Mouse (Mus musculus): ENCODE measurements around the gene Pax1. TPM values are rescaled to one million over a fixed set of nuclear protein-coding genes. Genes with fewer than 3 reads are reported as not detected.

Gene Pax1
- polyA plus RNA-seq (2012; rRNA removed), result 0.03 TPM in 1 of 2 replicates, not detected in the other

DNA sequence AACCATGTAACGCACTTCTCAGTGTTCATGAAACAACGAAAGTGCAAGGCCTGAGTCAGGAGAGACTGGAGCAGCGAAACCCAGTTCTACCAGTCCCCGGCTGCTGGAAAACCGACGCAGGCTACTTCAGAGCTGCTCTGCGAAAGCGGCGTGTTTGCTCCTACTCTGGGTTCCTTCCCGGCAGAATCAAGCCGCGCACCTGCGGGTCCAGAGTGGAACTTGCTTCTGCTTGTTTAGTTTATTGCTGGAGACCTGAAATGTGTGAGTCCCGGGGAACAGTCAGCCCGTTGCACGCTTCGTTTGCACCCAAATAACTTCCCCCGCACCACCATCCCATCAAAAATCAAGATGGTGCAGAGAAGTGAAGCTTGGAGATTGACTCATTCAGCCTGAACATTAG lies at the start of gene Pax1:
Gene Pax1 (plus strand): TSS at position 345 of the 400 bp plus-strand sequence.
- no peak for DNase-seq (ENCODE audit: low spot score)

DNA sequence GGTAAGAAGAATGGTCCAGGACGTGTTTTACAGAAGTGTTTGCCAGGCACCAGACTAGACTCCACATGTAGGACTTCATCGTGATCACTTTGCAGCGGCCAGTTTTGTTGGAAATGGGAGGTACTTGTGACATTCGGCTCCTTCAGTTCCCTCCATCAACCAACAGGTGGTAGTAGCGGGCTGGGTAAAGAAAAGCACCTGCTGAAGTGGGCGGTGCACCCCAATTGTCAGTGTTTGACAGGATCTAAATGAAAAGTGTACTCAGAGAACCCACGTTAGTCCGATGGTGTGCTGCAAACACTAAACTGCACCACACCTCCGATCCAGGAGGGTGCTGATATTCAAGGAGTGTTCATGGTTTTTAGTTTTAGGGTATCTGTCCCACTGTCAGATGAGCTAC lies 40.7 kb upstream of the Pax1 start:
- no peak for DNase-seq (ENCODE audit: low spot score)

DNA sequence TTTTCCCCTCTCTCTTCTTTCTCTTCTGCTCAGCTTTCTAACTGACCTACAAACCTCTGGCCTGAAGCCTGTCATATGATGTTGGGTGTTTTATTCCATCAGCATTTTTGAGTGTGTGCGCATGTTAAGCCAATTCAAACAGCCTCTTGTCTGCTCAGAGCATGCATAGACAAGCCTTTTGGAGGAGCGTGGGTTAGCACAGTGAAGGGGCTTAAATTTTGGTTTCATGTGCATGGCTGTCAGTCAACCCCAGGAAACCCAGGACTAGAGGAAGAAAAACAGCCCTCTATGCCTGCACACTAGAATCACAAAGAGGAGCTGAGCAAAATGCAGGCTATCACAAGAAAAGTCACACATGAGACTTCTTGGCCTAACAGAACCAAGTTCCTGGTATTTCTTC lies 36.5 kb upstream of the Pax1 start:
- DNase-seq (ENCODE audit: low spot score), result no peak

DNA sequence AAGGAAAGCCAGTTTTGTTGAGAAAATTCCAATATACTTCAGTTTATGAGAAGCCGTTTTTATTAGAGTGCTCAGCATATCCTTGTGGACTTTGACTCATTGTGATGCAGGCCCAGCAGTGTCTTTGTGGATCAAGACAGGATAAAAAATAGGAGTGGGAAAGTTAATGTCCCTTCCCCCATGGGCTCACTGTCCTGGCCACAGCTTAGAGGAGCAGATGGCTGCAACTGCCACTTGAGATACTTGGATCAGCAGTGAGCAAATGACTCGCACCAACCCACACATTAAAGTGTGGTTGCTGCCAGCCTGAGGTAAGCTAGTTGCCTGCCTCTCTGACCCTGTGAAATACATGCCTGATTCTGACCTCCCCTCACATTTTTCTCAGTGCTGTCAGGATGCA lies 29.0 kb upstream of the Pax1 start:
- DNase-seq (ENCODE audit: low spot score), result no peak

DNA sequence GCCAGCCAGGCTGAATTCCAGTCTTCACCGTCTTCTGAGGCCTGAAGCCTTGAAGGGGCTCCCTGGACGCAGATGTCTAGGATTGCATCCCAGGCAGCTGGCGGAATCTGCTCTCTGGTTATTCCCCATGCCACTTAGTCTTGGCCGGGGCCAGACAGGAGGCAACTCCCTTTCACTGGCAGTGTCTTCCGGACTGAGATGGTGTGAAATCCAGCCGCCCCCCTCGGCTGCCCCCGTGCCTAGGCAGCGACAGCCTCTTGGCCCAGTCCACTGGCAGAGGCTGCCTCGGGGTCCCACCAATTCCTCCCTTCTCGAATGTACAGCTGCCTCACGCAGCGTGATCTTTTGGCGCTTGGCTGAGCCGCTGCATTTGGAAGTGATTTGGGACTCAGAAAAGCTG lies 23.0 kb upstream of the Pax1 start:
- DNase-seq (ENCODE audit: low spot score), result no peak

DNA sequence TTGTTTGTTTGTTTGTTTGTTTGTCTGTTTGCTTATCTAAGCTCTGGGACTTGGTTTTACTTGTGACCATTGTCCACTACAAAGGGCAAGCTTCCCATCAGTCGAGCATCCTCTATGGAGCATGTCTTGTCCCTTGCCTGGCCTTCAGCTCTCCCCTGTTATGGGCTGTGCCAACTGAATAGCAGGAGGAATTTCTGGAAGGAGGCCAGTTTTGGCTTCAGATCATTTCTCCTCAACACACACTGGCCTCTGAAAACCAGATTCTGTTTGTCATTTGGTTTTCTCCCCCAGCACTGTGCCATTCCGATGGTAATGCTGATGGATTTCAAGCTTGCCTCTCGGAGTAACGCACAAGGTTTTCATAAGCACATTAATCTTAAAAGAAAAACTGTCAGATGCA lies 21.9 kb upstream of the Pax1 start:
- DNase-seq (ENCODE audit: low spot score), result no peak

DNA sequence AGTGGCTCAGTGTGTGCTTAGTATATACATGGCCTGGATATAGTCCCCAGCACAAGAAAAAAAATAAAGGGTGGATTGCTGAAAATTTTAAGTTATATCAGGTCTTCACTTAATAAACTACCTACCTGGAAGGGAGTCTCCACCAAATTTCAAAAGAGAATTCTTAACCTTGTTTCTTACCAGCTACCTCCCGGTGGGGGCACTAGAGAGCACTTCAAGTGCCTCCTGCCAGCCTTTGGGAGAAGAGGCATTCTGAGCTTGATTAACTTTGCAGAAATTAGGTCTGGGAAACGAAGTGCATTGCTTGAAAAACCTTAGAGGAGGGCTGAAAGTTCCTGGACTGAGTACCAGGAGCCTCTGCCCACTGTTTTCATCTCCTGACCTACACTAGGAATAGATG lies 19.5 kb upstream of the Pax1 start:
- no peak for DNase-seq (ENCODE audit: low spot score)

DNA sequence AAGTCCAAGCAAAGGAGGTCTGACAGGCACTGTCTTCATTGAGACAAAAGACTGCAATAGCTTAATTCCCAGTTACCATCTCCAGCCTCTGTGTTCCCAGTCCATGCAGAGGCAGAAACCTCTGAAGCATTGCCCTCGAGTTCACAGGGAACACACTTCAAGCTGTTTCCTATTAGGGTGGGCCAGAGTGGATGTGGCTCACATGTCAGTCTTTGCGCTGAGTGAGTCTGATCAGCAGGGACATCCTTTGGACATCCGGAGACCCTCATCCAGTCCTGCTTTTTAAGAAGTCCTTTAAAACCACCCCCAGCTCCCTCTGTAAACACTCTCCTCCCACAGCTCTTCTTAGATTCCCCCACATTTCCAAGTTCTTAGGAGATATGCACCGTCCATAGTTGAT lies 2.0 kb upstream of the Pax1 start:
- DNase-seq (ENCODE audit: low spot score), result no peak

DNA sequence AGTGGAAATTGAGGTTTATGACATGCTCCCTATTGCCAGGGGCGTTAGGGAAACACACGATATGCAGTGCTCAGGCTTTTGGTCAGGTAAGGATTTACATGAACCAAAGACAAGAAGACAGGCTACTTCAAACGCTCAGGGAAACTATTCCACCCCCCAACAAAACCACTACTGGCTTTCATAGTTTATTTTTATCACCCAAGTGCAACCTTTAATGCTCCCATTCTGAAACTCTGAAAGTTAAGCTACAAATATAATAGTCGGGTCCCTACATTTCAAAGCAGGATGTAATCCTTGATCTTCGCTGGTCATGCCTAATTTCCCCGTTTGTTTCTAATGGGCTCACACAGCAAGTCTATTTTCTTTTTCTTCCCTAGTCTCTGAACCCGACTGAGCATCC lies 1.3 kb upstream of the Pax1 start:
- no peak for DNase-seq (ENCODE audit: low spot score)

DNA sequence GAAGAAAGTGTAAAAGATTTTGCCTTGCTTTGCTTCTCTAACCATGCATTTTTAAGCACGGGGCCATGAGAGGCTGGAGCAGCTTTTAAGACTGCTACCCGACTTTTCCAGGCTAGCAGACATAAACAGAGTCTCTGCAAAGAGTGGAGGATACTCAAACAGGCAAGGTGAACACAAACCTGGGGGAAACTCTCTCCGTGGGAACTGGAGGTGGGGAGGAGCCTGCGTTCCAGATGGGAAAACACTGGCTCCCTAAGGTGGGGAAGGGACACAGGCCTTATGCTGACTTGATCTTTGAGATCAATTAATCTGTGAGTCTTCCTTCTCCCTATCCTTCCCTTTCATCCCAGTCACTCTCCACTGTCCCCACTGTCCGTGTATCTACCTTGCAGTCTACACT lies 869 bp upstream of the Pax1 start:
- DNase-seq (ENCODE audit: low spot score), result no peak

DNA sequence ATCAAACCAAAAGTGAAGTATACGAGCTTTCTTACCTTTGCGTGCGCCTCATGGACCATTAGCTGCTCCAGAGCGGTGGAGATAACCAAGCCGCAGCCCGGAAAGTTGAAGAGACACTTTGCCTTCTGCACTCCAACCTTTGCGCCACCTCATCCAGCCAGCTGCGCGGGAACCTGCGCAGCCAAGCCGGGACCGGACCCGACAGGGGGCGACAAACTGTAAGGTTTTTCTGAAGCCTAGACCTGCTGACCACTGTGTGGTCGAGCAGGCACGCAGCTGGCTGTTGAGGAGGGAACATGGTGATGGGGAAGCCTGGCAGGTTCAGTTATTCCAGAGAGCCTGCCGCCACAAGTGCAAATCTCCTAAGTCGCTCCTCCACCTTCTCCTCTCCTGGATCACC lies 591 bp downstream of the Pax1 start:
- DNase-seq (ENCODE audit: low spot score), result no peak

DNA sequence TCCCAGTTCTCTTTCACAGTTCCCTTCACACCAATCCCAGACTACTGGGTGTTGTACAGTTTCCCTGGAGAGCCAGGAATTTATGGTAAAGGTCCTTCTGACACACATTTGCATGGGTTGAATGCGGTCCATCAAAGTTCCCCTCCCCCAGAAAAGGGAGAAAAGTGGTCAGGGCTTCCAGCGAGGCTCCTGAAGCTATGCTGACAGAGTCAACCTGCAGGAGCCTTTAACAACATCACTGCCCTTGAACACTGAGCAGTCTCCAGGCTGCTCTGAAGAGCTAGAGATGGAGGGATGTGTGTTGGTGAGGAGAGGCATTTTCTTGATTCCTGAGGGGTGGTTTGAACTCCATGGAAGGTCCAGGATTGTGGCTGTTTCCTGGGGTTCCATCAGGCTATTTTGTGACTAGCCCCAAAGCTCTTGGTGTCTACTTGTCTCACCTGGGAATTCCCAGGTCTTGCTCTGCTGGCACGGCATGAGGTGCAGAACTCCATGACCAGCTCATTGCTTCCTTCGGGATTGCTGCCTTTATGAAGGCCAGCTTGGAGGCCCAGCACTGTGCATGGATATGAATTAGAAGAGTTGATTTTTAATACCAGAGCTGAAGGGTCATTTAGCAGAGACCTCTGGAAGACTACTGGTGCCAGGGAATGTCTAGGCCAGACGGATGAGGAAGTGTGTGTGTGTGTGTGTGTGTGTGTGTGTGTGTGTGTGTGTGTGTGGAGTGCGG lies 1.8 kb downstream of the Pax1 start:
- DNase-seq (ENCODE audit: low spot score), result no peak

DNA sequence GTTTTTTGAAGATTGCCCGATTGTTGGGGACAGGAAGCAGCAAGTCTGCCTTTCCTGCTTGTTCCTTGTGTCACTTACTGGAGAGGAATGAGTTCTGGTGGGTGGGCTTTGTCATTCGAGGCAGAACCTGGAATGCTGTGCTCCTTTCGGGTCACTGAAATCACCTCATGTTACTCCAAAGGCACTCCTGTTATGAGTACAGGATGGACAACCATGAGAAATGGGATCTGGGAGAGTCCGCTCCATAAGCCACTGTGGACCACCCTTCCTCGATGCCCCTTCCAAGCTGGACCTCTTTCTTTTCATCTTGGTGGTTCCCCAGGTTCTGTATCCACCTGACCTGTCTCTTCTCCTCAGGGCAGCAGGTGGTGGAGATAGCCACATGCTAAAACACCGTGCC lies 2.5 kb downstream of the Pax1 start:
- DNase-seq (ENCODE audit: low spot score), result no peak

DNA sequence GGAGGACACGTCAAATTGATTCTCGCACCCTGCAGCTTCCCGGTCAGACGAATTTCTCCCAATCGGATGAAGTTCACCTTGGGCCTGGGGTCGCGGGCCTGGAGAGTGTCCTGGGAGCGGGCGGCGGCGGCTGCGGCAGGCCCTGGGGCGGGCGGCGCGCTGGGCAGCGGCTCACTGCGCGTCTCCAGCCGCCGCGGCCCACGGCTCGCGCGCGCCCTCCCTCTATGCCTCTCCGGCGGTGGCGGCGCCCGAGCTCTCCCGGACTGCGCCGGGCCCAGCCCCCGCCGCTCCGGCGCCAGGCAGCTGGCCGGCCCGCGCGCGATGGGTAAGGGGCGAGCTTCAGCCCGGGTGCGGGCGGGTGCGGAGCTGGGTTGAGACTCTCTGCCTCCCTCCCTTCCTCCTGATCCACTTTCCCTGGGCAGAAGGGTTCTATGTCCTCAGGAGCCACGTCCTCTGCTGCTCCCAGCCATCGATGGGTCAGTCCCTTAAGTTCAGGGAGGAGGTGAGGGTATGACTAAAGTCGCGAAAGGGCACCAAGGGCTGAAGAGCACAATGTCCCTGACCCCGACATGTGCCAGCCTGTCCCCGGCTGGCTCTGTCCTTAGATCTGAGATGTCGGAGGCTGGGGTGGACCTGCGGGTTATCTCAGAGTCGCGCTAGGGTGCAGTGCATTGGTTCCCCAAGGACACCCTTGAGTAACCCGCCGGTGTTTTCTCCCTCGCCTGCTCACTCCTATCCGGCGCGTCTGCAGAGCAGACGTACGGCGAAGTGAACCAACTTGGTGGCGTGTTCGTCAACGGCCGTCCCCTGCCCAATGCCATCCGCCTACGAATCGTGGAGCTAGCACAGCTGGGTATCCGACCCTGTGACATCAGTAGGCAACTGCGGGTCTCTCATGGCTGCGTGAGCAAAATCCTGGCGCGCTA lies 3.5 kb downstream of the Pax1 start:
- DNase-seq (ENCODE audit: low spot score), result no peak

DNA sequence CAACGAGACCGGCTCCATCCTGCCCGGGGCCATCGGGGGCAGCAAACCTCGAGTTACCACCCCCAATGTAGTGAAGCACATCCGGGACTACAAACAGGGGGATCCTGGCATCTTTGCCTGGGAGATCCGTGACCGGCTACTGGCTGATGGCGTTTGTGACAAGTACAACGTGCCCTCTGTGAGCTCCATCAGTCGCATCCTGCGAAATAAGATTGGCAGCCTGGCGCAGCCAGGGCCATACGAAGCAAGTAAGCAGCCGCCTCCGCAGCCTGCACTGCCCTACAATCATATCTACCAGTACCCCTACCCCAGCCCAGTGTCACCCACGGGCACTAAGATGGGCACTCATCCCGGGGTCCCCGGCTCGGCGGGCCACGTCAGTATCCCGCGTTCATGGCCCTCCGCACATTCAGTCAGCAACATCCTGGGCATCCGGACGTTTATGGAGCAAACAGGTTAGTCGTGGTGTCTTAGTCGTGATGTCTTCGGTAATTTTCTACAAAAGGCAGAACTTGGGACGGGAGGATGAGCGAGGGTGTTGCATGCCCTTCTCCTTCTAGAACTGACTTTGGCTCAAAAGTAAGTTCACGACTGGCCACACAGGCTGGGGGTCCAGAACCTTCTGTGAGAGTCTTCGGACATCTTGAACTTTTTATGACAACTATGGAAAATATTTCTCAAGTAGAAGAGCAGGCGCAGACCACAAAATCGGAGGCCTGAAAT lies 4.3 kb downstream of the Pax1 start:
- DNase-seq (ENCODE audit: low spot score), result no peak

DNA sequence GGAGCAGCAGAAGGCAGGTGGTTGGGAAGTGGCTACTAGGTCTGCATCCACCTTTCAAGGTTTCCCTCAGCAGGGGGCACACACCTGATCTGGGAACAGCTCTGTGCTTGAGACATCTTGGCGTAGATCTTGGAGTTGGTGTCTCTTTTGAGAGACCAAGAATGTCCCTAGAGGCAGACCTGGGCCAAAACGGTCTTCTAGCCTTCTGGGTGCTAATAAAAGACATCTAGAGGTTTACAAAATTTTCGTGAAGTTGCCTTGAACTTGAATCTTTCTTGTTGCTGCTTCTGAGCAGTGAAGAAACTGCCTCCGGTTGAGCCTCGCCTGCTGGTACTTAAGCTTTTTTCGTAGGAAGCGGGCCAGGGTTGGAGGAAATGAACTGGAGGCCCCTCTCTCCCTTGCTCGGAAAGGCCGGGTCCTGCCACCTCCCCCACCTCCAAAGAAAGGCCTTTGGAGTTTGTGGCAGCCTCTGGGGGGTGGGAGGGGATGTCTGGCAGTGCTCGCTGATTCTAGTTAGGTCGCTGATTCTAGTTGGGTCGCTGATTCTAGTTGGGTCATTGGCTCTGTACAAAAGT lies 5.6 kb downstream of the Pax1 start:
- no peak for DNase-seq (ENCODE audit: low spot score)

DNA sequence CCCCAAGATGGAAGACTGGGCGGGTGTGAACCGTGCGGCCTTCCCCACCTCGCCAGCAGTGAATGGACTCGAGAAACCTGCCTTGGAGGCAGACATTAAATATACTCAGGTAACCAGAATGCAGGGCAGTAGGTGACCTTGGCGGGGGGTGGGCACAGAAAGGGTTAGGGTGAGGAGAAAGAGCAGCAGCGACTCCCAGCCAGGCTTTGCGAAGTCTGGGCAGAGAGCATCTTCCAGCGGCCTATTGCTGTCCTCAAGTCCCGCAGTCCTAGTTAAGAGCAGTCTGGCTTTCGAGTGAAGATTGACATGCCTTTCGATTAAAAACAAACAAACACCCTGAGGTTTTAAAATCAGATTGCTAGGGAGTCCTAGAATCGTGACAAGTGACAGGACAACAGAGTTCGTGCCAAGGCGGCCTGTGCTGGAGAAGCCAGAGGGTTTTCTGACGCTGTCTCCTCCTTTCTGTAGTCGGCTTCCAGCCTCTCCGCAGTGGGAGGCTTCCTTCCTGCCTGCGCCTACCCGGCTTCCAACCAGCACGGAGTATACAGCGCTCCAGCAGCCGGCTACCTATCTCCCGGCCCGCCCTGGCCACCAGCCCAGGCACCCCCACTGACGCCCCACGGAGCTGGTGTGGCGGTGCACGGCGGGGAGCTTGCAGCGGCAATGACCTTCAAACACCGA lies 6.3 kb downstream of the Pax1 start:
- no peak for DNase-seq (ENCODE audit: low spot score)

DNA sequence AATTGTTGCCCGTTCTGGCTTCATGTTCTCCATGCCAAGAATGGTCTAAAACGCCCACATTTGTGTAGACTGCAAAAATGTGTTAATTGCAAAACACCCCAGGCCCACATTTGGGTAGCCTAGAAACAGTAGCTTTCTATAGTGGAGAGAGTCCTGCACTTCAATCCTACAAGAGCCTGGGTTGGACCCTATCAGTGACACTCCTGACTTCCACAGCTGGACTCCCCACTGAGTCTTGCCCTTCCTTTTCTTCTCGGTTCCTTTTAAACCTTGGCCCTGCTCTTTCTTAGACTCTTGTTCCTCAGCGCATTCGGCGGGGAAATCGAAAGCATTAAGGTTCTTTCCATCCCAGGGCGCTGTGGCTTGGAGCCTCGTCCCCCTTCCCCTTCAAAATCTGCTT lies 7.8 kb downstream of the Pax1 start:
- no peak for DNase-seq (ENCODE audit: low spot score)

DNA sequence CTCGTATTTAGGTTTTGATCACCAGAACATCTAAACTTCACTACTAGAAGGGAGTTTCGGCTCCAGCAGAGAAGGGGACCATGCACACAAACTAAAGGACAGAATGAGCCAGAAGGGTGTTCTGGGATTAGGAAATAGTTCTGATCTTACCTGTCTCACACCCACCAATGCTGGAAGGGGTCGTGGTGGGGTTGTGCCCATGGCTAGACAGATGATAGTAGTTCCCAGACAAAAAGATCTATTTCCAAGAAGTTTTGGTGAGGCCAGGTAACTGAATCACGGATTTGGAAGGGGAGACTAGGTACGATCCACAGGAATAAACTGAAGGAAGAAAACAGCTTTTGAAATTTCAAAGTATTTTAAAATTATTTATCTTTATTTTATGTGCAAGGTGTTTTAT lies 8.4 kb downstream of the Pax1 start:
- DNase-seq (ENCODE audit: low spot score), result no peak

DNA sequence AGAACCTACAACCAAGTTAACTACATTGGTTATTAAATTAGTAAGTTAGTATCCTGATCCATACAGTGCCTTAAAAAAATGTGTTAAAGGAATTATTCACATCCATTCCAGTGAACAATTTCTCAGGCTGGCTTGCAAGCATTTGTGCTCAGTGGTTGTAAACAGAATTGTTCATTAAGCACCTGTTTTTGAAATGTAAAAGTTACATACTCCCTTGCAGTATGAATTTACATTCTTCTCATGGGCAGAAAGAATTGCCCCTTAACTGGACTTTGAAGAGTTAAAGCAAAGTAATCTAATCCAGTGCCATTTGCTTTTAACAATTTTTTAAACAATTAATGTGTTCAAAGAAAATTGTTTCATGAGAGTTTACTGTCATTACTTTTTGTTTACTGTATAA lies 9.6 kb downstream of the Pax1 start:
- DNase-seq (ENCODE audit: low spot score), result no peak

DNA sequence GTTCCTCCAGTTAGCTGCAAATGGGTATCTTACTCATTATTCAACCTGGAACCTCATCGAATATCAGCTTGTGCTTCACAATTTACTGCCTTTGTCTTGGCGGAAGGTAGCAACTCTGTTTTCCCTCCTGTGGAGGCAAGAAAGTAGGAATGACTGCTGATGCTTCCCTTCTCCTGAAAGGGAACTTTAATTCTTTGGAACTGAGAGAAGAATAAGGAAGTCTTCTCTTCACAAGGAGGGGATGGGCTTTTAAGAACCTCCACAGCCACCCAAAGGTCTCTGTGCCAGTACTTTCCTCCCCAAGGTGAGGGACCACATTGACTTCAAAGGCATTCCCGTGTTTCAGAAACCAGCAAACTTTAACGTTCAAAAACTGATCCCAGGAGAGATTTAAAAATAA lies 10.1 kb downstream of the Pax1 start:
- no peak for DNase-seq (ENCODE audit: low spot score)

Data from urinary bladder, adult 2 months (tissue).